8 mouse cellular contexts compared by ENCODE assay signal in the genomic region with DNA sequence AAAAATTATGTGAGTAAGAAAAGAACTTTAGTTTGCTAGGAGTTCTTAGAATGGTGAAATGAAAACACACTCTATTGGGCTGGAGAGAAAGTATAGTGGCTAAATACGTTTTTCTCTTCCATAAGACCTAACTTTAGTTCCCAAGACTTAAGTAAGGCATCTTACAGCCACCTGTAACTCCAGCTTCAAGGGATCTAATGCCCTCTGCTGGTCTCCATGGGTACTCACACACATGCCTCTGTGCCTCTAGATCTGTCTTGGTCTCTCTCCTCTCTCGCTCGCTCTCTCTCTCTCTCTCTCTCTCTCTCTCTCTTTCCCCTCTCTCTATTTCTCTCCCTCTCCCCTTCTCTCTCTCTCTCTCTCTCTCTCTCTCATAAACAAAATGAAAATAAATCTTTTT.
DNase-seq lines count a peak whose midpoint lies in the region; ATAC-seq and TF ChIP-seq lines count a peak whose summit lies in the region.

No protein-coding gene starts in this region.

- no peak for TF ChIP-seq POLR2A in lung, adult 2 months (IDR thresholded peaks at IDR 0.05; ENCODE audit: borderline replicate concordance, extremely low read depth, low read depth, low read length)

- WGBS in lung, adult 2 months: 52% methylated on average over 3 of the region's 3 CpGs

- no peak overlapping the region for H3K4me3 ChIP-seq in lung, adult 2 months (replicated peaks; ENCODE audit: extremely low read depth, low read depth, low read length)

- peak; percentile 37; the same call in 1 of the 2 replicates for TF ChIP-seq CTCF in lung, adult 2 months (IDR thresholded peaks at IDR 0.05; ENCODE audit: insufficient read depth, low read length)
- peak; percentile 81 for TF ChIP-seq CTCF in Patski (IDR thresholded peaks at IDR 0.05)

- POLR2A ChIA-PET in Patski (lab: Charles Lee): interaction anchor here (0.6 kb wide), 1 partner anchor 1383 kb away, joined by 3 read pairs; no protein-coding TSS in a partner anchor

- H3K27me3 ChIP-seq in Patski: peaks cover 26% of the 10 kb centered on the region

- peak; percentile 54 for ATAC-seq in Patski

- in situ Hi-C loops in Patski (cut with MboI; ENCODE audit: low pct_unique_long_range_greater_than_20kb): no loop called here

- H3K4me1 ChIP-seq in lung, adult 2 months (ENCODE audit: control insufficient read depth, insufficient read depth, low read length): no peaks in the 10 kb centered on the region

- CTCF ChIA-PET in Patski (lab: Charles Lee): interaction anchor here (0.7 kb wide), 1 partner anchor 12 kb away, joined by 5 read pairs; no protein-coding TSS in a partner anchor

- DNase-seq in cerebellum, postnatal 14 days: peak; percentile 11 to 29
- DNase-seq in cerebellum, adult 11-12 months: no peak
- no peak for DNase-seq in lung, adult 2 months
- no peak for DNase-seq in lung, postnatal 25 days (ENCODE audit: low spot score)
- no peak for DNase-seq in Patski (ENCODE audit: low read depth, low spot score)
- peak; percentile 8 to 19 for DNase-seq in kidney, postnatal 4 days
- DNase-seq in thymus, postnatal 14 days: no peak
- no peak for DNase-seq in ovary, adult 18-20 months (ENCODE audit: low spot score)

Comparison
In these comparisons a context has a peak if more than half of its experiments do, and no peak if none do; other contexts are left out.
1. DNase-seq: peak in cerebellum, postnatal 14 days (2 of 2) and kidney, postnatal 4 days (2 of 2); none in cerebellum, adult 11-12 months (single experiment), lung, adult 2 months (single experiment), lung, postnatal 25 days (single experiment), Patski (single experiment), thymus, postnatal 14 days (single experiment) and ovary, adult 18-20 months (single experiment).